Mouse (Mus musculus) cerebellum, adult 2 months (tissue): ENCODE measurements around the gene Kctd20.

Source experiments
- CTCF ChIP-seq: fragments of 200-500 bp; IDR thresholded peaks from 2 replicates; pipeline ENCODE4 v1.5.1; 2011; ENCODE audit warnings: low read depth, mild to moderate bottlenecking, control low read depth, low read length, moderate library complexity, borderline replicate concordance; ENCODE audit not compliant: insufficient read depth
- POLR2A ChIP-seq: fragments of 200-500 bp; IDR thresholded peaks from 2 replicates; pipeline ENCODE4 v1.6.1; 2011; ENCODE audit warnings: low read length, control low read depth, borderline replicate concordance; ENCODE audit not compliant: insufficient read depth

GRCm38 (mm10) chr17:29007641-29008325 is 56.0 kb downstream of the Kctd20 start, which contains the start of gene Stk38:
- TF ChIP-seq CTCF (no peak), POLR2A (peak; percentile 94)
